Mouse (Mus musculus): ENCODE measurements around the gene Txnip. TPM values are rescaled to one million over a fixed set of nuclear protein-coding genes. Genes with fewer than 3 reads are reported as not detected.

Txnip gene
- total RNA-seq, 2 experiments from 2014 or later: 20.7 to 25.0 TPM

- DNase-seq (ENCODE audit: extremely low spot score in 1 of 2, low spot score in 1 of 2): no peak
Measured at GRCm38 (mm10) chr3:96549346-96549745, 8.4 kb upstream of the Txnip start.

DNA sequence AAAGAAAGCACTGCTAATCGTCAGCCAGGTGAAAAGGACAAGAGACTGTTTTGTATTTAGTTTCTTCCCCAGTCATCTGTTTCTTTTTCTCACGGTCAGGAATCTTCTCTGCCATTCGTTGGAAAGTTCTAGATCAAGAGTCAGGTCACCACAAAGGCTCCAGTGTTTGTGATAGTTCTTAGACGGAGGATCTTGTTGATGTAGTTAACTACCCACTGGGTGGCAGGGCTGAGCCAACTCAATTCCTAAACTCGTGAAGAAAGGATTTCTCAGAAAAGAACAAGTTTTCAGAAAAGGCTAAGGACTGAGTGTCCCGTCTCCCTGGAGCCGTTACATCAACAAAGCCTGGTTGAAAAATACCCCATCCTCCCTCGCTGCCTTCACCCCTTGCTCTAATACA is 6.6 kb upstream of the Txnip start:
- peak in 1 of 2 experiments; percentile 48 for DNase-seq (ENCODE audit: extremely low spot score in 1 of 2, low spot score in 1 of 2)

DNA sequence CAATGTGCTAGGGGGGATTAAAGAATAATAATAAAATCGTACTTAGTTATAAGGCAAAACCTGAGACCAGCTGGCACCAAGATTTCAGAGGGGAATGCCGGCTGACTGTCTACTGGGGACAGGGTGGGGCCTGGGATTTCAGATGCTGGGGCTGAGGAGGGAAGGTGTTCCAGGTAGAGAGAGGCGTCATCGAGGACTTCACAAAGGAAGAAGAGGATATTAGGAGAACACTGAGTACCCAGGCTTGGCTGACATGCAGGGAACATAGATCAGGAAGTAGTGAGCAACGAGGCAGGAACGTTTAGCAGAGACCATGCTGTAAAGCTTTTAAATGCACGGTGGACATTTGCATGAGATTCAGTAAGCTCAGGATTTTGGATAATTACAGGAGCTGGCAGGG is 5.9 kb upstream of the Txnip start:
- no peak for DNase-seq (ENCODE audit: extremely low spot score in 1 of 2, low spot score in 1 of 2)

DNA sequence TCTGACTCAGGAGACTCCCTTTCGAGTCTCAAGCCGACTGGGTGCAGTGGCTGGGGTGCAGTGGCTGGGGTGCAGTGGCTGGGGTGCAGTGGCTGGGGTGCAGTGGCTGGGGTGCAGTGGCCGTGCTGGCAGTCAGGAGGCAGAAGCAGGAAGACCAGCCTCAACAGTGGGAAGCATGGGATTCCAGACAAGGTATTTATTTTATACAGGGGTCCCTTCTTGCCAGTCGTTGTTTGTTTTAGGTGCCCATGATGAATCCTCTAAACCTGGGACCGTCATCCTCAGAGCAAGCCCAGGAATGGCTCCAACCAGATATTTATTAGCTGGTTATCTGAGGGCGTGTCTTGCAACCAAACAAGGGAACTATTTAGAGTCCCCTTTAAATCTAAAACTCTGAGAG is 4.2 kb upstream of the Txnip start:
- DNase-seq (ENCODE audit: extremely low spot score in 1 of 2, low spot score in 1 of 2): no peak

DNA sequence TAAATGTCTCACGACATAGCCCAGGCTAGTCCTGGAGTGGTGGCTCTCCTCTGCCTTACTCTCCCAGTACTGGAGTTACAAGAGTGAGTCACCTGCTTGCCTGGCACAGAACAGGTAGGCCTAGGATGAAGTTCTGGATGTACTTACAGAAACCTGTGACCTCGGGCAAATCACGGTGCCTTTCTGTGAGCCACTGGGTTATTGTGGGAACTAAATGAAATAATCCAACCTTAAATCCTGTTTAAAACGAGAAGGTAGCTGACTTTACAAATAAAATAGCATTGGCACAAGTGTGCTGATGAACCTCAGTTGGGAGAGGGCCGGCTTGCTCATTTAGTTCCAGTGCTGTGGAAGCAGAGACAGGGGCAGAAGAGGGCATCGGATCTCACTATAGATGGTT is 3.5 kb upstream of the Txnip start:
- DNase-seq (ENCODE audit: extremely low spot score in 1 of 2, low spot score in 1 of 2): no peak

GRCm38 (mm10) chr3:96555041-96555596 is 2.6 kb upstream of the Txnip start:
- peak in 1 of 2 experiments; percentile 44 for DNase-seq (ENCODE audit: extremely low spot score in 1 of 2, low spot score in 1 of 2)

GRCm38 (mm10) chr3:96555999-96556614 is 1.6 kb upstream of the Txnip start:
- no peak for DNase-seq (ENCODE audit: extremely low spot score in 1 of 2, low spot score in 1 of 2)

DNA sequence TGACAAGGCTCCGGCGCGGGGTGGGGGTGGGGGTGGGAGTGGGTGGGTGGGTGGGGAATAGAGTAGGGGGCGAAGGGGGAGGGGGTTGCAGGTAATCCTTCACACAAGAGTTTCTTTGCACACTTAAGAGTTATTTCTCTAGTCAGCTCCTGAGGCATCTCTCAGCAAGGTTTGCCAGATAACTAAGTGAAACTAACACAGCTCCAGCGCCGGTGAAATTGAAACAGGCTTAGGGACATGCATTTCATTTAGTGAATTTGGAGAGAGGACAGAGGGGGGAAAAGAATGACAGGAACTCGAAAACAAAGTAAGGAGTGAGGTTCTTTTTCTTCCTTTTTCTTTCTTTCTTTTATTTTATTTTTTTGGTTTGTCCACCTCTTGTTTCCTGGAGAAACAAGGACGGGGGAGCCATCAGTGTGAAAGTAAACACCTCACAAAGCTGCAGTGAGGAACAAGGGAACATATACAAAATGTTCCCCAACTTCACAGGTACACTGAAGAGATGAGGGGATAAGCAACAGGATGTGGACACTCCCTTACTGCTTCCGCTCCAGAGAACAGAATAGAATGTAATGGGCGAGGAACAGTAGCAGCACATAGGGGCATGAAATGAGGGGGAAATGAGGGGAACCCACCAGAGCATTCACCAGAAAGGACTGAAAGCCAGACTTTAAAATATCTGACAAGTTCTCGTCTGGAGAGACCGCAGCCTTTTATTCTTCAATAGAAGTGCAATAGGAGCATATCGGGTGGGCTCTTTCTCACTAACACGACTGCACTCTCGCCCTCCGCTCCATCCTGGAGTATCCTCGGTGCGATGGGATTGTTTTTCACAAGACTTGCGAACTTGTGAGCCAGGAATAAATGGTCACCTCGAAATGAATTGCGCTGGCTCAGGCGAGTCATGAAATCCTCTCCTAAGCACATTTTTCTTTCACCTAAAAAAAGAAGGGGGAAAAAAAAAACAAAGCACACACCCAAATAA is 814 bp upstream of the Txnip start:
- no peak for DNase-seq (ENCODE audit: extremely low spot score in 1 of 2, low spot score in 1 of 2)

GRCm38 (mm10) chr3:96558159-96558558 is 402 bp downstream of the Txnip start:
- DNase-seq (ENCODE audit: extremely low spot score in 1 of 2, low spot score in 1 of 2): no peak

DNA sequence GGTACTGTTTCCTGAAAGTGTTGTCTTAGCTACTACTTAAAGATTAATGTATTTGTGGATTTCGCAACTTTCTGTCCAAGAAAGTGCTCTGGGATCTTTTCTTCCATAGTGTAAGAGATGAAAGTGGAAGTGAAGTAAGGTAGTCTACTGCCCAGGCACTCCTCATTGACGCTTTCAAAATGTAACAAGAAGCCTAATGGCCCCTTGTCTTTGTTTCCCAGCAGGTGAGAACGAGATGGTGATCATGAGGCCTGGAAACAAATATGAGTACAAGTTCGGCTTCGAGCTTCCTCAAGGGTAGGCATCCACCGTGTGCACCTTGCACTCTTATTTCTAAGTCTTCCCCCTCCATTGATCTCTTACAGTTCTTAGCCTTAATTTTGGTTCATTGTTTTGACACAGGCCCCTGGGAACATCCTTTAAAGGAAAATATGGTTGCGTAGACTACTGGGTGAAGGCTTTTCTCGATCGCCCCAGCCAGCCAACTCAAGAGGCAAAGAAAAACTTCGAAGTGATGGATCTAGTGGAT is 975 bp downstream of the Txnip start:
- no peak for DNase-seq (ENCODE audit: extremely low spot score in 1 of 2, low spot score in 1 of 2)

- no peak for DNase-seq (ENCODE audit: extremely low spot score in 1 of 2, low spot score in 1 of 2)
Measured at GRCm38 (mm10) chr3:96559398-96559910, 1.7 kb downstream of the Txnip start.

- DNase-seq (ENCODE audit: extremely low spot score in 1 of 2, low spot score in 1 of 2): no peak
Measured at GRCm38 (mm10) chr3:96559911-96560850, 2.4 kb downstream of the Txnip start.

DNA sequence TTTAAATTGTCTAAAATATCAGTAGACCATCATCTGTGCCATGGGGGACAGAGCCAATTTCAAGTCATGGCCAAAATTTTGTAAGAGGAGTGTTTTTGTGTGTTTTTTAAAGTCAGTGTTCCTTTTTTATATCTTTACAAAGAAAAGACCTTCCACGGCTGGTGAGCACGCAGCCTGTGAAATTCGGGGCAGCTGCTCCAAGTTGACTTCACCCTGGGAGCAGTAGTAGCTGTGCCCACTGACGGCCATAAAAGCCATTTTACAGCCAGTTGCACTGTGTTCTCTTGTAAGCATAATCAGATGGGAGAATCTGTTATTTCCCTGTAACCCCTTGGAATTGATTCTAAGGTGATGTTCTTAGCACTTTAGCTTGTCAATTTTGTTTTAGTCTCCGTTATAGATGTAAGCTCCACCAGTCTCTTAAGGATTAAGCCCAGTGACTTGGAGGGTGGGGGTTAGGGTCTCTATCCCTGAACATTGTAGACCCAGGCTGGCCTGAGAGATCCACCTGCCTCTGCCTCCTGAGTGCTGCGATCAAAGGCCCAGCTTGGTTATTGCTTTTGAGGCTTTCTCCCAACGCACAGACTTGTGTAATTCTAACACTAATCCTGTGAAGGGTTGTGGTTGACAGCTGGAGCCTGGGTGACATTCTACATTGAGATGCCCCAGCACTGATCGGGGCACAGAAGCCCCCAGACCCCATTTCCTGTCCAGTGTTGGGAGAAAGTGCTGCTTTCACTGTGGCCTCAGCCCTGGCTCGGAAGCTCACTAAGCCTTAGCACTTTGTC is 3.3 kb downstream of the Txnip start:
- no peak for DNase-seq (ENCODE audit: extremely low spot score in 1 of 2, low spot score in 1 of 2)

DNA sequence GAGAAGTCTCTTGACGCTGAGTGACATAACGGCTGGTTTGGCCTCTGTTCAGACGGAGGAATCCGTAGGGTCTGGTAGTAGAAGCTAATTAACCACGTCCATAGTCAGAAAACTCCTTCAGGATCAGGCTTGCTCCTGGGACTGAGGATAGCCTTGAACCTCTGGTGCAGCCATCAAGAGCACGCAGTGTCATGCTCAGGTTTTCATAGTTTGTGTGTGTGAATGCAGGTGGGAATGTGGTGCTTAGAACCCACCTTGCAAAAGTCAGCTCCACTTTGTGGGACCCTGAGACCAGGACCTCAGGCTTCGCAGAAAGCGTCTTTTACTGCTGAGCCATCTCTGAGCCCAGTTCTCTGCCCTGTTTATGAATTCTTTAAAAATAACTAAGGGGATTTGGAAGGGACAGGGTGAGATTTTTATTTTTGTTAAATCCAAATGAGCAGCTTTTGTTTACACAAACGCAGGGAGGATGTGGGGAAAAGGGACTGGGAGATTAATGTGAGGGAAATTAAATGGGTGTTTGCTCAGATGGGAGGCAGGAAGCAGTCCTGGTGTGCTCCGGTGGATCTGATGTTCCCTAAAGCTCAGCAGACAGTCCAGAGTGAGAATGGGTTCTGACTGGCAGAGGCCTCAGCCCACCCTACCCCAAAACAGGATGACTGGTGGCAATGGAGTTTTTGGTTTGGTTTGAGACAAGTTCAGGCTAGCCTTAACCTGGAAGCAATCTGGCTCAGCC is 4.4 kb downstream of the Txnip start:
- no peak for DNase-seq (ENCODE audit: extremely low spot score in 1 of 2, low spot score in 1 of 2)

- no peak for DNase-seq (ENCODE audit: extremely low spot score in 1 of 2, low spot score in 1 of 2)
Measured at GRCm38 (mm10) chr3:96563267-96563666, 5.5 kb downstream of the Txnip start.

GRCm38 (mm10) chr3:96563911-96564632 is 6.3 kb downstream of the Txnip start:
- DNase-seq (ENCODE audit: extremely low spot score in 1 of 2, low spot score in 1 of 2): no peak

DNA sequence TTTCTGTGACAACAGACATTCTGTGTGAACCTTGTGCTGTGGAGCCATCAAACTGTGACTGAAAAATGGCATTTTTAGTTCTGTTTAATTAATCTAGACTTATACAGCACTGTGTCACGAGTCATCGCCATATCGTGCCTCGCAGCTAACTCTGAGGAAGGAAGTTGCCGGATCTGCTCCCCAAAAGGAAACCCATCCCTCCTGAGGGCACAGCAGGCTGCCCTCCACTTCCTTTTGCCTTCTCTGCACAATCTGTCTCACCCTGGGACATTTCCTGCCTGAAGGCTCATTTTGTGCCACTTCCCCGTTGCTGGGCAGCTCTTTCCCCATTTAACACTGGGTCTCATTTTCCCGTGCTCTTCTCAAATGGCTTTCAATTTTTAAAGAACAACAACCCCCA is 6.9 kb downstream of the Txnip start:
- no peak for DNase-seq (ENCODE audit: extremely low spot score in 1 of 2, low spot score in 1 of 2)

- no peak for DNase-seq (ENCODE audit: extremely low spot score in 1 of 2, low spot score in 1 of 2)
Measured at GRCm38 (mm10) chr3:96565105-96565504, 7.3 kb downstream of the Txnip start.
